Mouse (Mus musculus) intestine, embryonic 16.5 days (tissue): ENCODE measurements at regions not wholly inside any gene's neighbourhood (a gene's known extent, or its start where the extent isn't known, plus 50 kb on each side); places are given as distances from the start of the nearest gene placed in this dataset.
"Not testable (repeated sequence)": the region's sequence is repeated elsewhere in the genome, so short reads cannot be mapped to it uniquely, and the experiment has no call there.

ENCODE experiments used
- ATAC-seq: fragments of 200-750 bp; cut with Nextera tagmentation; 2 replicates; pipeline ENCODE4 v1.8.0; 2017; ENCODE audit warnings: moderate TSS enrichment, moderate library complexity
- H3K27ac ChIP-seq: fragments of 300-500 bp; sonication (generic); 2 replicates; pipeline ENCODE4 v1.5.1; 2014; ENCODE audit warnings: mild to moderate bottlenecking, low read length
- H3K27me3 ChIP-seq: fragments of 300-500 bp; sonication (generic); replicated peaks from 2 replicates; pipeline ENCODE4 v1.6.1; 2014; ENCODE audit warnings: low read length, control low read depth, mixed read lengths; ENCODE audit not compliant: control insufficient read depth, insufficient read depth
- H3K36me3 ChIP-seq: fragments of 300-500 bp; sonication (generic); 2 replicates; pipeline ENCODE4 v1.6.1; 2014; ENCODE audit warnings: low read length, control low read depth; ENCODE audit not compliant: control insufficient read depth, insufficient read depth
- H3K4me1 ChIP-seq: fragments of 300-500 bp; sonication (generic); 2 replicates; pipeline ENCODE4 v1.6.1; 2014; ENCODE audit warnings: low read length, control low read depth, mixed read lengths; ENCODE audit not compliant: control insufficient read depth, insufficient read depth
- H3K4me2 ChIP-seq: fragments of 300-500 bp; sonication (generic); 2 replicates; pipeline ENCODE4 v1.6.1; 2014; ENCODE audit warnings: low read depth, low read length, control low read depth
- H3K4me3 ChIP-seq: fragments of 300-500 bp; sonication (generic); 2 replicates; pipeline ENCODE4 v1.5.1; 2014; ENCODE audit warnings: mild to moderate bottlenecking, low read length
- H3K9ac ChIP-seq: fragments of 300-500 bp; sonication (generic); 2 replicates; pipeline ENCODE4 v1.6.1; 2014; ENCODE audit warnings: low read depth, low read length
- H3K9me3 ChIP-seq: fragments of 300-500 bp; sonication (generic); 2 replicates; pipeline ENCODE4 v1.6.1; 2016; ENCODE audit warnings: low read length, control low read depth; ENCODE audit not compliant: control insufficient read depth
- WGBS: fragments of 180-500 bp; shearing (Covaris S2); extraction: QIAGEN DNeasy Blood & Tissue Kit; methylation state at CpG from one replicate; pipeline ENCODE4 v1.1.7; 2014; 5-methylcytosine and 5-hydroxymethylcytosine counted together

GRCm38 (mm10) chr3:109256723-109257122 is 83.7 kb upstream of the Vav3 start:
- 47% methylated on average over 5 of the region's 5 CpGs for WGBS
- Histone ChIP-seq H3K4me3 (no peak overlapping the region), H3K4me2 (no peak overlapping the region), H3K27me3 (no peaks in the 10 kb centered on the region), H3K27ac (no peak overlapping the region), H3K36me3 (no peaks in the 10 kb centered on the region), H3K9ac (no peak overlapping the region), H3K9me3 (no peaks in the 10 kb centered on the region), H3K4me1 (no peaks in the 10 kb centered on the region)
- ATAC-seq: no peak

- not testable (repeated sequence) for H3K27ac ChIP-seq, H3K27me3 ChIP-seq, H3K9ac ChIP-seq, H3K36me3 ChIP-seq, H3K4me2 ChIP-seq, H3K4me1 ChIP-seq, ATAC-seq, H3K9me3 ChIP-seq, H3K4me3 ChIP-seq
- WGBS: 66% methylated on average over 7 of the region's 8 CpGs
These were observed 73.5 kb upstream of the Vav3 start for GRCm38 (mm10) chr3:109266947-109267346.

- Histone ChIP-seq H3K9ac (no peak overlapping the region), H3K4me1 (no peaks in the 10 kb centered on the region), H3K27ac (no peak overlapping the region), H3K4me3 (no peak overlapping the region), H3K27me3 (no peaks in the 10 kb centered on the region), H3K9me3 (no peaks in the 10 kb centered on the region), H3K36me3 (no peaks in the 10 kb centered on the region), H3K4me2 (no peak overlapping the region)
- 3% methylated on average over 1 of the region's 1 CpGs for WGBS
- no peak for ATAC-seq
These were observed 69.7 kb upstream of the Vav3 start for GRCm38 (mm10) chr3:109270783-109271182.

GRCm38 (mm10) chr3:109273074-109273801 is 67.2 kb upstream of the Vav3 start:
- 39% methylated on average over 5 of the region's 5 CpGs for WGBS
- Histone ChIP-seq H3K9me3 (no peaks in the 10 kb centered on the region), H3K4me1 (no peaks in the 10 kb centered on the region), H3K27ac (no peak overlapping the region), H3K9ac (no peak overlapping the region), H3K27me3 (no peaks in the 10 kb centered on the region), H3K36me3 (no peaks in the 10 kb centered on the region), H3K4me3 (no peak overlapping the region), H3K4me2 (no peak overlapping the region)
- ATAC-seq: peak; percentile 36; the same call in 1 of the 2 replicates

GRCm38 (mm10) chr3:109273802-109274155 is 66.7 kb upstream of the Vav3 start:
- Histone ChIP-seq H3K27me3 (no peaks in the 10 kb centered on the region), H3K9ac (no peak overlapping the region), H3K27ac (no peak overlapping the region), H3K4me3 (no peak overlapping the region), H3K4me1 (no peaks in the 10 kb centered on the region), H3K4me2 (no peak overlapping the region), H3K9me3 (no peaks in the 10 kb centered on the region), H3K36me3 (no peaks in the 10 kb centered on the region)
- WGBS: 79% methylated on average over 4 of the region's 4 CpGs
- ATAC-seq: no peak

- no peak overlapping the region for H3K9ac ChIP-seq
- H3K27me3 ChIP-seq: no peaks in the 10 kb centered on the region
- H3K4me1 ChIP-seq: no peaks in the 10 kb centered on the region
- WGBS: 39% methylated on average over 1 of the region's 1 CpGs
- no peaks in the 10 kb centered on the region for H3K9me3 ChIP-seq
- H3K27ac ChIP-seq: no peak overlapping the region
- no peaks in the 10 kb centered on the region for H3K36me3 ChIP-seq
- no peak overlapping the region for H3K4me3 ChIP-seq
- no peak for ATAC-seq
- H3K4me2 ChIP-seq: no peak overlapping the region
These were observed 61.4 kb upstream of the Vav3 start for GRCm38 (mm10) chr3:109279086-109279485.

GRCm38 (mm10) chr3:109286590-109286989 is 53.9 kb upstream of the Vav3 start:
- no peak overlapping the region for H3K4me2 ChIP-seq
- WGBS: 47% methylated on average over 1 of the region's 1 CpGs
- ATAC-seq: peak; percentile 93
- H3K9ac ChIP-seq: no peak overlapping the region
- 0 out of 2 replicates have a peak, but pooled peaks cover 4% of the 10 kb centered on the region for H3K4me1 ChIP-seq
- no peaks in the 10 kb centered on the region for H3K9me3 ChIP-seq
- H3K27ac ChIP-seq: no peak overlapping the region
- H3K36me3 ChIP-seq: no peaks in the 10 kb centered on the region
- H3K27me3 ChIP-seq: no peaks in the 10 kb centered on the region
- no peak overlapping the region for H3K4me3 ChIP-seq
